In the genomic region with DNA sequence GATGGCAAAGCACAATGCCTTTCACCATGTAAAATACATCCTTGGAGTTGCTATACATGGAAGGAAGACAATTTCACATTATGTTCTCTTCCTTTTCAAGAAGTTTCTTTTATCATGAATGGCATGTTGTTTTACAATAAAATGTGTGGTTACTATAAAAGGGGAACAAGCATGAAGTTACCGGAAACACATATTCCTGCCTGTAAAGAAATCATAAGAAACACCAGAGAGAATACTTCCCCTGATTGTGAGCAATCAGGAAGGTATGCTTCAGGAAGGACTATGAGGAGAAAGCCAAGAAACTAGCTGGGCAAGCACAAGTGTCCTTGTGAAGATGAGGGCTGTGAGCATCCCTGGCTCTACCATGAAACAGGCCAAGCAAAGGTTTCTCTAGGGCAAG, we compare ENCODE assay signal across 26 mouse cellular contexts. TPM values are rescaled to one million over a fixed set of nuclear protein-coding genes. Genes with fewer than 3 reads are reported as not detected.
"Had no signal": no experiment of that assay in that cellular context is flagged by ENCODE, and none has a peak within 500 bp of the region (broad histone marks: within the 10 kb centered on the region; RNA-seq: fewer than 3 reads in every experiment).

No protein-coding gene starts in this region.

- DNase-seq: kidney, adult 9 months; kidney, postnatal 4 days; liver, embryonic 13.5 days; lung, adult 2 months; lung, postnatal 4 days; right cerebral cortex, adult 18-20 months; right cerebral cortex, postnatal 25 days; thymus, adult 2 months; thymus, postnatal 25 days had no signal

- H3K4me1 ChIP-seq: limb, embryonic 15.5 days; midbrain, embryonic 13.5 days; neural tube, embryonic 15.5 days; stomach, embryonic 15.5 days had no signal

- H3K27ac ChIP-seq: kidney, postnatal 0 days; limb, embryonic 15.5 days; liver, embryonic 13.5 days; midbrain, embryonic 13.5 days; neural tube, embryonic 15.5 days; stomach, embryonic 15.5 days had no signal

- ATAC-seq: intestine, postnatal 0 days; lung, postnatal 0 days; midbrain, embryonic 13.5 days had no signal

- H3K4me3 ChIP-seq: limb, embryonic 15.5 days; liver, embryonic 13.5 days; midbrain, embryonic 13.5 days; myocyte; neural tube, embryonic 15.5 days; stomach, embryonic 15.5 days had no signal

RNA-seq across cellular contexts. Expression of a gene that starts 17.3 kb away (rescaled TPM):
- total RNA-seq: left cerebral cortex, adult 18-20 months had no signal
- polyA plus RNA-seq: myocyte had no signal

RNA-seq across cellular contexts. Expression of a gene that starts 27.0 kb away (rescaled TPM):
- total RNA-seq: layer of hippocampus, adult 8-10 months; layer of hippocampus, postnatal 14 days; left cerebral cortex, adult 18-20 months; left cerebral cortex, postnatal 14 days; midbrain, postnatal 0 days had no signal
- polyA plus RNA-seq: intestine, postnatal 0 days; kidney, postnatal 0 days; limb, embryonic 11.5 days; limb, embryonic 15.5 days; liver, embryonic 13.5 days; lung, adult 2 months; lung, postnatal 0 days; midbrain, embryonic 13.5 days; midbrain, postnatal 0 days; myocyte; neural tube, embryonic 11.5 days; neural tube, embryonic 15.5 days; small intestine, adult 2 months; stomach, embryonic 15.5 days; testis, adult 2 months; thymus, adult 2 months had no signal
